Mouse (Mus musculus) kidney, adult 2 months (tissue): ENCODE measurements around the gene Bsn. TPM values are rescaled to one million over a fixed set of nuclear protein-coding genes. Genes with fewer than 3 reads are reported as not detected.
"Not testable (repeated sequence)": the region's sequence is repeated elsewhere in the genome, so short reads cannot be mapped to it uniquely, and the experiment has no call there.

Experiments
- DNase-seq: peaks from one replicate; pipeline ENCODE4 v3.0.0; 2021
- H3K27ac ChIP-seq: fragments of 200-500 bp; 2 replicates; pipeline ENCODE4 v1.5.1; 2012; ENCODE audit warnings: low read depth, low read length, control low read depth, inconsistent platforms; ENCODE audit not compliant: insufficient read depth
- H3K27me3 ChIP-seq: fragments of 200-500 bp; replicated peaks from 2 replicates; pipeline ENCODE4 v1.6.1; 2012; ENCODE audit warnings: mild to moderate bottlenecking, moderate library complexity, low read length, inconsistent platforms; ENCODE audit not compliant: control insufficient read depth, insufficient read depth
- H3K36me3 ChIP-seq: fragments of 200-500 bp; 2 replicates; pipeline ENCODE4 v1.6.1; 2012; ENCODE audit warnings: mild to moderate bottlenecking, moderate library complexity, low read length, inconsistent platforms; ENCODE audit not compliant: control insufficient read depth, insufficient read depth
- H3K4me1 ChIP-seq: fragments of 200-500 bp; 2 replicates; pipeline ENCODE4 v1.6.1; 2011; ENCODE audit warnings: low read length; ENCODE audit not compliant: control insufficient read depth, insufficient read depth
- H3K4me3 ChIP-seq: fragments of 200-500 bp; 2 replicates; pipeline ENCODE4 v1.5.1; 2011; ENCODE audit warnings: mild to moderate bottlenecking, low read depth, low read length, control low read depth; ENCODE audit not compliant: insufficient read depth
- CTCF ChIP-seq: fragments of 200-500 bp; conservative IDR thresholded peaks from 2 replicates; pipeline ENCODE4 v1.5.1; 2011; ENCODE audit warnings: low read depth, mild to moderate bottlenecking, control low read depth, low read length, moderate library complexity, mixed read lengths; ENCODE audit not compliant: insufficient read depth, insufficient read length
- POLR2A ChIP-seq: fragments of 200-500 bp; IDR thresholded peaks from one replicate; pipeline ENCODE4 v1.6.1; 2011; ENCODE audit warnings: low read depth, low read length, control low read depth
- WGBS: fragments of 180-500 bp; shearing (Covaris S2); methylation state at CpG from one replicate; pipeline ENCODE4 v1.1.7; 2018; 5-methylcytosine and 5-hydroxymethylcytosine counted together
- polyA plus RNA-seq: library from polyadenylated mRNA; depleted of rRNA; stranded (reverse); fragments of >200 nt; gene quantifications from 2 replicates; pipeline ENCODE4 v1.2.3, GENCODE M21; 2012

The Bsn gene
- polyA plus RNA-seq, 1 experiment = 0.17 TPM

DNA sequence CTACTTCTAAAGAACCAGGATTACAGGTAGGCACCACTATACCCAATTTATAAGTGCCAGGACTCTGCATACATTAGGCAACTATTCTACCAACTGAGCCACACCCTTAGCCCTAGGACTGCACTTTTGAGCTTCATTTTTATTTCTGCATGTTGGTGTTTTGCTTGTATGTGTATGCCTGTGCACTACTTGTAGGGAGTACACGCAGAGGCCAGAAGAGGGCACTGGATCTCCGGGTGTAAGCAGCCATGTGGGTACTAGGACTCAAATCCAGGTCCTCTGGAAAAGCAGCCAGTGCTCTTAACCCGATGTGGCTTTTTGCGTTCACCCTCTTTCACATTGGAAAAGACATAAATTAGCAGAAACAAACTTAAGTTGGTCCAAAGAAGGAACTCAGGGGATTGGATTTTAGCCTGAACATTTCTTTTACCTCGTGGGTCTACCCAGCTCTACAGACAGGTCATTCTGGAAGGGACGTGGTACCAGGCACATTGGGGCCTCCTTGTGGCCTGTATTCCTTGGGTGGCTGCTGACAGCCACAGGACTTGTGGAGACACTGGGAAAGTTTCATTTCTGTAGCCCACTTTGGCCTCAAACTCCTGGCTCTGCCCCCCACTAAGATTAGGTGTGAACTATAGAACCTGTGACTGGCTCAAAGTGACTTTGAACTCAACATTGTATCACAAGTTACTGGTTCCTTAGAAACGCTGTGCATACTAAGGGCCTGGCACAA, 50.1 kb downstream of the Bsn start:
- peak; percentile 15 for DNase-seq
- WGBS = 78% methylated on average over 7 of the region's 7 CpGs
- H3K27ac ChIP-seq = no peak overlapping the region
- no peaks in the 10 kb centered on the region for H3K36me3 ChIP-seq
- no peak for TF ChIP-seq POLR2A
- peak; percentile 51 for TF ChIP-seq CTCF
- no peaks in the 10 kb centered on the region for H3K27me3 ChIP-seq
- no peaks in the 10 kb centered on the region for H3K4me1 ChIP-seq
- no peak overlapping the region for H3K4me3 ChIP-seq

DNA sequence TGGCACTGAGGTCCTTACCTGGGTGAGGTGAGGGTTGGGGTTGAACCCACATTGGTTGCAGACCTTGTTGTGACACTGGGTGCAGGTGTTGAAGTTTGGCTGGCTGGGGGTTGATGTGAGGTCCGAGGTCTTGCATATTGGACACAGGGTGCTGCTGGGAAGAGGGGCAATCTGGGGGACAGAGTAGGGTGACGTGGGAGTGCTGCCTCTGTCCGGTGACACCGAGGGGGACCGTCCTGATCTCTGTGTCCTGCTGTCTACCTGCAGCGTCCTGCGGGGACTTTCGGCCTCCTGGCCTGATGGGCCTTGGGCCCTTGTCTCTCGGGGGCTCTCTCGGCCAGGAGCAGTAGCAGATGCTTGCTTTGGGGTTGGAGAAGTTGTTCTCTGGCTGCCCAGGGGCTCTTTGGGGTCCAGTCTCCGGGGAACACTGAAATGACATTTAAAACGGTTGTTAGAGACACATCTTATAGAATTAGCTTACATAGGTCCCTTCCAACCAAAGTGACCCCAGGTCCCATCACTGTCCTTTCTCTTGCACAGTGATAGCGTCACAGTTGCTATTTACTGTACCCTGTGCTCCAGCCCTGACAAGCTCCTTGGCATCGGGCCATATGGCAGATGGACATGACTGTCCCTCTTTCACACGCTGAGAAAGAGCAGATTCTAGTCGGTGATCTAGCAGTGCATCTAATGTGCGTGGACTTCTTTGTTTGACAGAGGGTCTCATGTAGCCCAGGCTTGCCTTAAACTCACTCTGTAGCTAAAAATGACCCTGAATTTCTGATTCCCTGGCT, 50.8 kb downstream of the Bsn start:
- Histone ChIP-seq H3K4me1 (no peaks in the 10 kb centered on the region), H3K27me3 (no peaks in the 10 kb centered on the region), H3K36me3 (no peaks in the 10 kb centered on the region), H3K27ac (no peak overlapping the region), H3K4me3 (no peak overlapping the region)
- 85% methylated on average over 17 of the region's 17 CpGs for WGBS
- TF ChIP-seq CTCF (no peak), POLR2A (no peak)
- DNase-seq = no peak

DNA sequence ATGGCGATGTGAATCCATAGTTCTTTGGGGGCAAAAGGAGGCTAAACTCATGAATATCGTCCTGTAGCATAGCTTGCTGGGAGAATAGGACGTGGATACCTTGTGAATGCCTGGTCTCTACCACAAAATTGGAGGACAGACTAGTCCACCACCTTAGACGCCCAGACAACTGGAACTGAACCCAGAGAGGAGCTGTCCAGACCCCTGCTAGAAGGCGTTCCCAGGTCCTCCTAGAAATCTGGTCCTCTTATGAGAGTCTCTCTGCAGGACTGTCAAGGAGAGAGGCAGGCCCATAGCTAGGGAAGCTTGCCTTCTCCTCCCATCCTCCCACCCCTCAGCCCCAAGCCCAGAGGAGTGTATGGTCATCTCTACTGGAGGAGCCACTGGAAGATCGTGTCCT, 52.1 kb downstream of the Bsn start:
- no peaks in the 10 kb centered on the region for H3K36me3 ChIP-seq
- H3K4me1 ChIP-seq = no peaks in the 10 kb centered on the region
- no peak for DNase-seq
- H3K27me3 ChIP-seq = no peaks in the 10 kb centered on the region
- 88% methylated on average over 6 of the region's 6 CpGs for WGBS
- no peak overlapping the region for H3K4me3 ChIP-seq
- TF ChIP-seq CTCF = no peak
- no peak overlapping the region for H3K27ac ChIP-seq

DNA sequence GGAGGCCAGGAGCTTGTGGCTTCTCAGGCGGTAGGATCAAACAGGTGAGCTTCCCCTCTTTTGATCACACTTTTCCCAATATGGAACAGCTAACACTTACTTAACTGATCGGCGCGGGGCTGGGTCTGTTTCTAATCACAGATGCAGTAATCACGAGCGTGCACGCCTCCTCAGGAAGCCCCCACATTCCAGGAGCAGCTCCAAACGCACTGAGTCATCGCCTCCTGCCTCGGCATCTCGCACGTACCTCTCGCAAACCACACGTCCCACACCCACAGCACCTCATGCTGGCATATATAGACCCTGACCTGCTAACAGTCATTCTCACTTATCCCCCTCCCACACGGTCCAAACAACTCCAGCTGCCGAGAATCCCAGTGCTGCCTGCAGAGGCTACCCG, 52.7 kb downstream of the Bsn start:
- no peak overlapping the region for H3K27ac ChIP-seq
- WGBS = 42% methylated on average over 17 of the region's 17 CpGs
- H3K36me3 ChIP-seq = no peaks in the 10 kb centered on the region
- no peak for DNase-seq
- TF ChIP-seq POLR2A (no peak), CTCF (no peak)
- no peaks in the 10 kb centered on the region for H3K4me1 ChIP-seq
- H3K27me3 ChIP-seq = no peaks in the 10 kb centered on the region
- no peak overlapping the region for H3K4me3 ChIP-seq

DNA sequence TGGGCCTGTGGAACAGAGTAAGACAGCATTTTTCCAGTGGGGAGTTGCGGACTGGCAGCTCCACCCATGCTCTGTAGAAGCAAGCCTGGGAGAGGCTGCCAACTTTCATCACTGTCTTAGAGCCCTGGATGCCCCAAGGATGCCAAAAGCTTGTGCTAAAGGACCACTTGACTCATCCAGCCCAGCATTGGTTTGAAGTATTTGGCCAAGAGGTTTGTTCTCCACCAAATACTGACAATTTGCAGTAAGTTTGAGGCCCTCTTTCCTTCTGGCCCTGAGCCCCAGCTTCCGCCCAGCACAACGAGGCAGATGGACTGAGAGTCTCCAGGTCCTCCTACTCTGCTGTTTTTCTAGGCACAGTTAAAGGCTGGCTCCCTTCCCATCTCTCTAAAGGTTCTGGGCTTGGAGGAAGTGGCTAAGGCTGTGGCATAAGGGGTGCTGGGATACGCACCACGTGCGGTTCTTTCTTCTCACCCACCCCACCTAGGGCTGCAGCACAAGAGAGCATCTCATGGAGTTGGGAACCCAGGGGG, 53.2 kb downstream of the Bsn start:
- Histone ChIP-seq H3K27ac (no peak overlapping the region), H3K4me3 (no peak overlapping the region), H3K36me3 (no peaks in the 10 kb centered on the region), H3K4me1 (no peaks in the 10 kb centered on the region), H3K27me3 (no peaks in the 10 kb centered on the region)
- DNase-seq = no peak
- 66% methylated on average over 6 of the region's 6 CpGs for WGBS
- TF ChIP-seq CTCF = no peak
- TF ChIP-seq POLR2A = no peak

DNA sequence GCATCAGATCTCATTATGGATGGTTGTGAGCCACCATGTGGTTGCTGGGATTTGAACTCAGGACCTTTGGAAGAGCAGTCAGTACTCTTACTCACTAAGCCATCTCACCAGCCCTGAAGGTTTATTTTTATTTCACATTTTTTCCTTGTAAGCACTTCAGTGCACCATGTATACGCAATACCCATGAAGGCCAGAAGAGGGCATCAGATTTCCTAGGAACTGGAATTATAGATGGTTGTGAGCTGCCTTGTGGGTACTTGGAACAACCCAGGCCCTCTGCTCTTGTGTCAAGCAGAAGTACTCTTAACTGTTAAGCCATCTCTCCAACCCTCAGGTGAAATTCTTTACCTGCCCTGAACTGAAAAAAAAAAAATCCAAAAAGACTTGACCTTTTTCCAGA, 54.0 kb downstream of the Bsn start:
- Histone ChIP-seq H3K27me3 (no peaks in the 10 kb centered on the region), H3K36me3 (no peaks in the 10 kb centered on the region), H3K4me3 (no peak overlapping the region), H3K27ac (no peak overlapping the region), H3K4me1 (no peaks in the 10 kb centered on the region)
- peak; percentile 40 for DNase-seq
- TF ChIP-seq POLR2A (no peak), CTCF (peak; percentile 35)
- WGBS = 60% methylated on average over 1 of the region's 1 CpGs

DNA sequence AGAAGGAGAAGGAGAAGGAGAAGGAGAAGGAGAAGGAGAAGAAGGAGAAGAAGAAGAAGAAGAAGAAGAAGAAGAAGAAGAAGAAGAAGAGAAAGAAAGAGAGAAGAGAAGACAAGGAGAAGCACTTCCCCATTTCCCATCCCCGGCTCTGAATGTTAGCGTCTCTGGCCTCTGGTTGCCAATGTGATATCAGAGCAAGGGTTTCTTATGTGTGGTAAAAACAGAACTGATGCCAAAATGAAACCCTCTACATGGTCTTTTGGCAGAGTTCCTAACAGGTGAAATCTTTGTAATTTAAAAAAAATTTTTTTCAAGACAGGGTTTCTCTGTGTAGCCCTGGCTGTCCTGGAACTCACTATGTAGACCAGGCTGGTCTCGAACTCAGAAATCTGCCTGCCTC, 54.5 kb downstream of the Bsn start:
- not testable (repeated sequence) for H3K4me1 ChIP-seq, DNase-seq, H3K36me3 ChIP-seq, H3K4me3 ChIP-seq, H3K27me3 ChIP-seq, H3K27ac ChIP-seq
- 95% methylated on average over 3 of the region's 3 CpGs for WGBS
